Mouse (Mus musculus): Measurements from ENCODE around the gene Nkd1.

Nkd1 gene

GRCm38 (mm10) chr8:88576351-88577142 lies 55.4 kb downstream of the Nkd1 start:
- DNase-seq (ENCODE audit: low read depth): no peak

- no peak for DNase-seq (ENCODE audit: low read depth)
These were observed 56.5 kb downstream of the Nkd1 start for GRCm38 (mm10) chr8:88577666-88578065.

GRCm38 (mm10) chr8:88578413-88579175 lies 57.4 kb downstream of the Nkd1 start:
- no peak for DNase-seq (ENCODE audit: low read depth)

GRCm38 (mm10) chr8:88579246-88579645 lies 58.1 kb downstream of the Nkd1 start:
- DNase-seq (ENCODE audit: low read depth): no peak

GRCm38 (mm10) chr8:88579668-88580330 lies 58.6 kb downstream of the Nkd1 start:
- no peak for DNase-seq (ENCODE audit: low read depth)

GRCm38 (mm10) chr8:88580785-88581184 lies 59.6 kb downstream of the Nkd1 start:
- DNase-seq (ENCODE audit: low read depth): no peak

DNA sequence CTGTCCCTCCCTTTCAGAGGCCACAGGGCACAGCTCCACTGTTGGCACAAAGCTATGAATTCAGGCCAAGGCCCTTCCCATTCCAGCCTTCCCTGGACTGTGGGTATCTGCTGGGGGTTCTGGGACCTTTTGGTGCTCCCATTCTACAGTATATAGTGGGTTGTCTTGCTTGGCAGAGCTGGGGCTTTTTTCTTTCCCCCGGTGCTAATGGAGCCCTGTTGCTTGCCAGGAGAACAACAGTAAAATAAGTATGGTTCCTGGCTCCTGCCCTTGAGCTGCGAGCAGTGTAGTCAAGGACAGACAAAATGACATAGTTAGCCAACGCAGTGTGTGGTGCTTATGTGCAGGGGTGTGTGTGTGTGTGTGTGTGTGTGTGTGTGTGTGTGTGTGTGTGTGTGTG lies 62.7 kb downstream of the Nkd1 start:
- no peak for DNase-seq (ENCODE audit: low read depth)

DNA sequence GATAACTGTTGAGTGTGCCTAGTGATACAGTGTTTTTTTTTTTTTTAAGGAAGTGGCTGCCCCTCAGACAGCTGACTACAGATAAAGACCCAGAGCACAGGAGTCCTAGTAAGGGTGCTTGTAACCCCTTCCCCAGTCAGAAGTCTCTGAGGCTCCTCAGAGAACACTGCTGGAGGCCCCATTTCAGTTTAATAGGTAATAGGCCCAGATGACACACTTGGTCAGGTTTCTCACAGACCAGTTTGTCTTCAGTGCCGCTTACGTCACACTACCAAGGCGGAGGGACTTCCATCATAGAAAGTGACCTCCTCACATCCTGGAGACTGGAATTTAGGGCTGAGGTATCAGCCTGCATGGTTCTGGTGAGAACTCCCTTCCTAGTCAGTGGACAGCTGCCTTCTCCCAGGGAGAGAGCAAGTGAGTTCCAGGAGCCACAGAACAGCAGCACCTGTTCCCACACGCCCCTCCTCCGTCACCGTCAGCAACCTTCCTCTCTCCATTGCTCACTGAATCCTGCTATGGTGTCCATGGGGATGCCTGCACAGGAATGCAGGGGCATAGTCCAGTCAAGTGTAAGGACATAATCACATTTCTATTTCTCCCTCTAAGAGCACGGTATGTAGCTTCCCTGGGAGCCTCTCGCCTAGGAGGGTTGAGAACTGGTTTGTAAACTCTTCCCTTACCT lies 67.2 kb downstream of the Nkd1 start:
- no peak for DNase-seq (ENCODE audit: low read depth)

GRCm38 (mm10) chr8:88590226-88590625 lies 69.1 kb downstream of the Nkd1 start:
- DNase-seq (ENCODE audit: low read depth): no peak

DNA sequence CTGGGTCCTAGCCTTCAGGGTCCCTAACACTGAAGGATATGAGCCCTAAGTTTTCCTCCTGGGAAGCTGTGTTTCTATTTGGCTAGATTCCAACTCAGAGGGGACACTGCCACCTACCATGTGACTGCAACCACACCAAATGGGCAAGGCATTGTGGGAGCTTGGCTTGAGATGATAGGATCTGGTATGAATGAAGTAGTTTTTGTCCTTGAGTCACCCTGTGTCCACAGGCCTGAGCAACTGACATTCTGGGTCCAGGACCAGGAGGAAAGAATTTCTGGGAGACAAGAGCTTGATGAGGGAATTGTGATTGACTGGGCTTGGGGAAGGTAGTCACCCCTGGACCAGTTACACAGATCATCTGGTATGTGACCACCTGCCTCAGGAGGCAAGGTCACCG lies 72.8 kb downstream of the Nkd1 start:
- no peak for DNase-seq (ENCODE audit: low read depth)

DNA sequence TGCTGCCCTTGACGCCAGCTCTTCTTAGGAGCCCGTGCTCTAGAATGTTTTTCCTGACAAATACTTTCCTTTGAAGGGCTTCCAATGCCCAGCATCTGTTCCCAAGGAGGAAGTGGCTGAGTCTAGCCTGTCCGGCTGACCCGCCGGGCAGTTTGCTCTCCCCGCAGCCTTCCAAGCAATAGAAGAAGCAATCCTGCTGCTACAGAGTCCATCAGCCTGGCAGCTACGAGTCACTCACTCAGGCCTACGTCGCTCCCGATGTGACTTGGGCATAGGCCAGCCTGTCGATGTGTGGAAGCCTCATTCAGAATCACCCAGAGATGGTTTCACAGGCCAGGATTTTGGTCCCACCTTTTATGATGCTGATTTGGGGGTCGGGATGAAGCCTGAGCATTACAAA lies 74.9 kb downstream of the Nkd1 start:
- DNase-seq (ENCODE audit: low read depth): no peak

GRCm38 (mm10) chr8:88598578-88598977 lies 77.4 kb downstream of the Nkd1 start:
- no peak for DNase-seq (ENCODE audit: low read depth)

DNA sequence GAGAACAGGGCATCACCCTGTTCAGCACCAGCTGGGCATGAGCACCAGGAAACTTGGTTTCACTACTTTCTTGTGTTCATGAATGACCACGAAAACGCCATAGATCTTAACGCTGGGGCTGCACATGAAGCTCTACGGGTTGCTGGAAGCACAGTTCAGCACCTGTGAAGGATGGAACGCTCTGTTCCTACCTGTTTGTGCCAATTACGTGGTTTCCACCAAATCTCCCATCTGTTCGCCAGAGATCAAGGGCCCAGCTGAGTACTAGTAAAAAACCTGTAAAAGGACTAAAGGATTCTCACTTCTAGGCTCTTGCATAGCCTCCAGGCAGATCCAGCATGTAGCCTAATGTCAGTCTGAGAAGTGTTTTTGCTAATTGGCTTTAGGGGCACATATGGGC lies 78.3 kb downstream of the Nkd1 start:
- no peak for DNase-seq (ENCODE audit: low read depth)

DNA sequence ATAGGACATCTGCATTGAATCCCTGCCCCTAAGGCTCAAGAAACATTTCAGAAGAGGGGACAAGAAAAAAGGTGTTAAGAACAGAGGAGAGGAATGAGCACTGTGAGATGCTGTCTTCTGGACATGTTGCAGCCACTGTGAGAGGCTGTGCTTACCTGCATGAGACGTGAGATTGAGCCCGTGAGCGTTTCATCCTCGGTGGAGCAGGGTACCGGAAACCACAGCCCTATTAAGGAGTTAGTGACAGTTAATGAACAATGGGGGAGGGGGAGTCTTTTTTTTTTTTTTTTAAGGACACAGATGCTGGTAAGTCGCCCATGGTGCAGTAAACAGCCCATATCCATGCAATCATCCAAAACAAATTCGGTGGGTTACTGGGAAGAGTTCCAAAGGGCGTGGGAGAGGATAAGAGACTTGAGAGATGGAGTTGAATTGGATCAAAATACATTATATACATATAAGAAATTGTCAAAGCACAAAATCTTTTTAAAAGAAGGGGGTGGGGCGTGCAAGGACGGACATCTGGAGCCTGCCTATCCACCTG lies 82.4 kb downstream of the Nkd1 start:
- no peak for DNase-seq (ENCODE audit: low read depth)

- DNase-seq (ENCODE audit: low read depth): no peak
These were observed 83.2 kb downstream of the Nkd1 start for GRCm38 (mm10) chr8:88604065-88605038.

GRCm38 (mm10) chr8:88605361-88606040 lies 84.3 kb downstream of the Nkd1 start:
- no peak for DNase-seq (ENCODE audit: low read depth)

DNA sequence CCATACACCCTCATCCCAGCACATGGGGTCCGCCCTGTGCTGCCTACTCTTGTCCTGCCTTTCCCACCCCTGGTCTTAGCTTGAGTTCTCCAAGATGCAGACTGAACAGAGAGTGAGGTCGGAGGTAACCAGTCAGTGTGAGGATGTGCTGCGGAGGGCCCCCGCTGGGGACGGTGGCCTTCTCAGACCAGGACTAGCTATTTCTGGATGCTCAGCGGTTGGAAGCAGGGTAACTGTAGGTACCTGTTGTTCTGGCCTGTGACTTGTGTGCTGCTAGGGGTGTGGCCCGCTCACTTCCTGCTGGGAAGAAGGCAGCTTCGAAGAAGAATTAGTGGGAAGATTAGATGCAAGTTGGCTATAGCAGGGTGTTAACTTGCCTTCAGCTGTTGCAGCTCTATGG lies 87.9 kb downstream of the Nkd1 start:
- no peak for DNase-seq (ENCODE audit: low read depth)

- DNase-seq (ENCODE audit: low read depth): no peak
These were observed 89.1 kb downstream of the Nkd1 start for GRCm38 (mm10) chr8:88610271-88610670.

DNA sequence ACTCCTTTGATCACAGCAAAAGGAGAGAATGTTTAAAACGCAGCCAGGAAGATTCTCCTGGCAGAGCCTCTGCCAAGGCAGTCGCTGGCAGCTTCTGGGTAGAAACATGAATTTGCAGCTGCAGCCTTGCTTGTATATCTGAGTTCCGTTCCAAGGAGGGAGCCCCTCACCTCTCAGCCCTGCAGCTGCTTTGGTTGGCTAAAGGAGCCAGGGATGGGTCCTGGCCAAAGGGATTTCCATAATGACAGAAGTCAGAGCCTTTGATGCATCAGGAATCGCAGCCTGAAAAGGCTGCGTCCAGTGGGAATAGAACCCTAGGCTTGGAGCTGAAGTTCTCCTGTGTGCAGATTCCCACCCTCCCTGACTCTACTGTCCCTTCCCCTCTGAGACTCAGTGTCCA lies 93.8 kb downstream of the Nkd1 start:
- no peak for DNase-seq (ENCODE audit: low read depth)

DNA sequence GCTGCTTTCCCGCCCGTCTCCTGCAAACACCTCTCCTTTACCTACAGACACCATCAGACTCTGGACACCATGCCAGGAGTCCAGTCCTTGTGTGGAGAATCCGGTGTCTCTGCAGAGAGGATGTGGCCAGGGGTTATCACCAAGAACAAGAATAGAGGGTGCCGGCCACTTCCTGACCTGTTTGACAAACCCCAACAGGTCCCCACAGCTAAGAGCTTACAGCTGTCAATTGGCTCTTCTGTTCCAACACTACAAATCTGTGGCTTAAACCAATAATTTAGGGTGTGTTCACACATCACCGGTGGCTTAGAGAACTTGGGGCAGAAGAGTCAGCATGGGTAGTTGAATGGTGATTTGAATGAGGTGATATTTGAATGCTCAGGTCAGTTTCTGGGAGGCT lies 97.5 kb downstream of the Nkd1 start:
- no peak for DNase-seq (ENCODE audit: low read depth)

All from c-Kit-positive CD71-positive TER-119-negative erythroid progenitor cells, embryonic 14.5 days (primary cell).